Mouse (Mus musculus) hindbrain, embryonic 14.5 days (tissue): ENCODE data around the gene Fam183b. TPM values are rescaled to one million over a fixed set of nuclear protein-coding genes. Genes with fewer than 3 reads are reported as not detected.
A peak's percentile ranks its signal among the peaks of the same experiment; 100 is the strongest.
"Not testable (repeated sequence)": the region's sequence is repeated elsewhere in the genome, so short reads cannot be mapped to it uniquely, and the experiment has no call there.

Source experiments
- ATAC-seq: fragments of 200-750 bp; cut with Nextera tagmentation; 2 replicates; pipeline ENCODE4 v1.8.0; 2017; ENCODE audit warnings: moderate number of reproducible peaks, mild to moderate bottlenecking, moderate TSS enrichment, moderate library complexity; ENCODE audit not compliant: low FRiP score
- DNase-seq: peaks from one replicate; pipeline ENCODE4 v3.0.0-alpha.2; 2015; ENCODE audit warnings: low spot score
- H3K27ac ChIP-seq: fragments of 300-500 bp; sonication (generic); 2 replicates; pipeline ENCODE4 v1.5.1; 2014; ENCODE audit warnings: mild to moderate bottlenecking, moderate library complexity
- H3K27me3 ChIP-seq: fragments of 300-500 bp; sonication (generic); 2 replicates; pipeline ENCODE4 v1.6.1; 2014; ENCODE audit warnings: mild to moderate bottlenecking, low read length, mixed read lengths; ENCODE audit not compliant: control insufficient read depth, insufficient read depth
- H3K36me3 ChIP-seq: fragments of 300-500 bp; sonication (generic); replicated peaks from 2 replicates; pipeline ENCODE4 v1.6.1; 2014; ENCODE audit not compliant: control insufficient read depth, insufficient read depth
- H3K4me1 ChIP-seq: fragments of 300-500 bp; sonication (generic); replicated peaks from 2 replicates; pipeline ENCODE4 v1.6.1; 2014; ENCODE audit warnings: antibody characterized with exemption, low read length, mixed read lengths; ENCODE audit not compliant: control insufficient read depth, insufficient read depth
- H3K4me2 ChIP-seq: fragments of 300-500 bp; sonication (generic); replicated peaks from 2 replicates; pipeline ENCODE4 v1.6.1; 2014; ENCODE audit warnings: mild to moderate bottlenecking, moderate library complexity
- H3K4me3 ChIP-seq: fragments of 300-500 bp; sonication (generic); replicated peaks from 2 replicates; pipeline ENCODE4 v1.5.1; 2014; ENCODE audit warnings: mild to moderate bottlenecking, low read length
- H3K9ac ChIP-seq: fragments of 300-500 bp; sonication (generic); 2 replicates; pipeline ENCODE4 v1.6.1; 2014
- H3K9me3 ChIP-seq: fragments of 300-500 bp; sonication (generic); 2 replicates; pipeline ENCODE4 v1.6.1; 2016; ENCODE audit warnings: low read length; ENCODE audit not compliant: control insufficient read depth
- WGBS: fragments of 180-500 bp; shearing (Covaris S2); extraction: QIAGEN DNeasy Blood & Tissue Kit; methylation state at CpG from one replicate; pipeline ENCODE4 v1.1.7; 2014; 5-methylcytosine and 5-hydroxymethylcytosine counted together
- polyA plus RNA-seq: library from polyadenylated mRNA; unstranded; fragments of >200 nt; fragmentation: Nextera tagmentation; extraction: Ambion mirVana; gene quantifications from 2 replicates; pipeline ENCODE4 v1.2.1, GENCODE M21; 2014

Fam183b gene
- polyA plus RNA-seq, 1 experiment from 2014 or later: 9.4 TPM

DNA sequence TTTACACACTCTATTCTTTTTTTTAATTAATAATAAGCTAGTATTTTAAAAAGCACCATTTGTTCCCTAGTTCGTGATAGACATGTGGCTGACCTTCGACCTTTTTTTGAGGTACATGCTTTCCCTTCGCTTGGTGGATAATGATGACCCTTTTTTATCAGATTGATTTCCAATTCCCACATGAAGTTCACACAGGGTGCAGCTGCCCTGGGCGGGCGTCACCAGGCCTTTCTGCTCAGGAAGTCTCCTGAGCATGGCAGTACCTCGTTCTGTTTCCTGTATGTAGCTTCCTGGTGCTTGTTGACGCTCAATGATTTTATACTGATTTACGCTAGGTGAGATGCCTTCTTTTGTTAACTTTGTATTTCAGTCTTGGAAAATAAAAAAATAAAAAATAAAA lies 13.4 kb downstream of the Fam183b start:
- WGBS: 80% methylated on average over 8 of the region's 8 CpGs
- H3K27me3 ChIP-seq: no peaks in the 10 kb centered on the region
- DNase-seq (no peak), ATAC-seq (no peak)
- peaks cover 8% of the 10 kb centered on the region; the same call in 1 of the 2 replicates for H3K4me1 ChIP-seq
- no peak overlapping the region for H3K4me2 ChIP-seq
- H3K36me3 ChIP-seq: no peaks in the 10 kb centered on the region
- H3K9me3 ChIP-seq: no peaks in the 10 kb centered on the region
- no peak overlapping the region for H3K27ac ChIP-seq
- no peak overlapping the region for H3K4me3 ChIP-seq
- no peak overlapping the region for H3K9ac ChIP-seq

DNA sequence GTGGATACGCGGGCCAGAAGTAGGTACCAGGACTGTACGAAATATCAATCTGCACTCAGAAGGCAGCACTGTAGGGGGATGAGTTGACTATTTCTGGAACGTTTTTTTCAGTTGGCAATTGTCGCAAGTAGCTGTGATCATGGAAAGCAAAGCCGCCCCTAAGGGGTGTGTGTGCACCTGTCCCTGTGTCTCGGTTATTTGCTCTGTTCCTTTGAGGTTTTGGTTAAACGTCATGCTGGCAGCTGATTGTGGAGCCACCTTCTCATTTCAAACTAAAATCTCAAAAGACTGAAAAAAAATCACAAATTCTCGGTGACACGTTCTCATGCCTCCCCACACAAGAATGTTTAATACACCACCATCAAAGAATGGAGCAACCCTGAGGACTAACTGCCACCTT lies 14.1 kb downstream of the Fam183b start:
- Histone ChIP-seq H3K27me3 (no peaks in the 10 kb centered on the region), H3K4me1 (peaks cover 8% of the 10 kb centered on the region; the same call in 1 of the 2 replicates), H3K9ac (no peak overlapping the region), H3K36me3 (no peaks in the 10 kb centered on the region), H3K4me3 (no peak overlapping the region), H3K4me2 (no peak overlapping the region), H3K9me3 (no peaks in the 10 kb centered on the region), H3K27ac (no peak overlapping the region)
- ATAC-seq: no peak
- DNase-seq: no peak
- 88% methylated on average over 10 of the region's 10 CpGs for WGBS

DNA sequence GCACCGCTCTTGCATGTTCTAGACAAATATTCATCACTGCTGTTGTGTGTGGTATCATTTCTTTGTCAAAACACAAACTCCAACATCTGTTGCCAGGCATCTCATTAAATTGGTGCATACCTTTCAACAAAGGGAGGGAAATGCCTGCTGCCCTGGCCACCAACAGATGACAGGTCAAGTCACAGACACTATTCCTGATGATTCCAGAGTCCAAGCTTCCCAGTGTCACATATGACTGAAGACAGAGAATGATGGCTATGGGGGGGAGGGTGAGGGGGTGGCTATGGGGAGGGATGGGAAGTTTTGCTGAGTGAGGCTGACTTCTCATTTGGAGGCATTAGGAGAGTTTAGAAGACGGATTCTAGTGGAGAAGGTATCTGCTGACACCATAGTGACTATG lies 17.6 kb downstream of the Fam183b start:
- ATAC-seq: no peak
- Histone ChIP-seq H3K4me1 (0 out of 2 replicates have a peak, but pooled peaks cover 2% of the 10 kb centered on the region), H3K4me2 (no peak overlapping the region), H3K27ac (no peak overlapping the region), H3K4me3 (no peak overlapping the region), H3K27me3 (no peaks in the 10 kb centered on the region), H3K9ac (no peak overlapping the region), H3K9me3 (no peaks in the 10 kb centered on the region), H3K36me3 (no peaks in the 10 kb centered on the region)
- 83% methylated on average over 2 of the region's 2 CpGs for WGBS
- DNase-seq: no peak

DNA sequence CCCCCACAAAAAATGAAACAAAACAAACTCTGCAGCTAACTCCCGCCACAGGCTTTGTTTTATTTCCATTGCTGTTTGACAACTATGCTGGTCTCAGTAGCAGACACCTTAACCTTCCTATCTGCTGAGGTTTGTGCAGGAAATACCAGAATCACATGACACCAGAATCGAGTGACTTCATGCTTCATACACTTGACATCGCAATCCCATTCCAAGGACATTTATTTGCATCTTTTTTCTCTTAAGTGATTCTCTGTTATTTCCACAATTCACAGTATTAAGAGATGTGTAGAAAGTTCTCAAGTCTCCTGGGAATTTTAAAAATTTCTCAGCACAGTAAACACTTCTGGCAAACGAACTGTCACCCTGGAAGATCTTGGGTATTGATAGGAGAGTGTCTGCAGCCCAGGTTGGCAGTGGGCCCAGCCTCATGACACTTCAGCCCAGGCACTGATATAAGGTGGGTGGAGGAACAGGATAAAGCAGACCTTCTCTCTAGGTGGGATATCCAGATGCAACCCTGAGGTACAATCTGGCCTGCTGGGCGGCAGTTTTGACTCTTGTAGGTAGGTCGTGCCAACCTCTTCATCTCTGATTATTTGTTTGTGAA lies 19.2 kb downstream of the Fam183b start, which contains the start of gene Olfr314:
Olfr314 (plus strand) TSS at position 473 of the 610 bp plus-strand sequence.
- H3K9ac ChIP-seq: no peak within 1 kb of the TSS
- no peak for ATAC-seq
- H3K27ac ChIP-seq: no peak within 1 kb of the TSS
- H3K4me2 ChIP-seq: no peak within 1 kb of the TSS
- H3K4me1 ChIP-seq: no peaks in the 10 kb centered on the region
- no peak within 1 kb of the TSS for H3K4me3 ChIP-seq
- DNase-seq: no peak
- H3K36me3 ChIP-seq: no peaks in the 10 kb centered on the region
- H3K9me3 ChIP-seq: no peaks in the 10 kb centered on the region
- WGBS: 85% methylated on average over 6 of the region's 6 CpGs
- H3K27me3 ChIP-seq: no peaks in the 10 kb centered on the region

DNA sequence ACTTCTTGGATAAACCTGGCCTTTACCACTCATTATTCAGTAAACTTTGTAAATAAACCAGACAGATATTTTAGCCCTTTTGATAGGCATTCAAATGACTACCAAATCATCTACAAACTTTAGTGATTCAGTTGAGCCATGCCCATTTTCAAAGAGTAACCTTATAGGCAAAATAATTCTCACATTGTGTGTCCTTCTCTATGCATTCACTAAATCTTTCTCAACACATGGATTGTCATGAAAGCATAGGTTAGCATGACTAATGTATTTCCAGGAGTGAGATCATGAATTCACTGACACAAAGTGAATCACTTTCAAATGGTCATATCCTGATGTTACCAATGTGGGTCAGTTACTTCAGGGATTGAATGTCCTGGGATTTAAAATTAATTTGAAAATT lies 28.9 kb downstream of the Fam183b start, which contains the start of gene Olfr315:
Olfr315 (plus strand) TSS at position 301 of the 400 bp plus-strand sequence.
- no peak within 1 kb of the TSS for H3K9ac ChIP-seq
- no peaks in the 10 kb centered on the region for H3K4me1 ChIP-seq
- no peak for ATAC-seq
- H3K36me3 ChIP-seq: no peaks in the 10 kb centered on the region
- no peak within 1 kb of the TSS for H3K4me3 ChIP-seq
- no peaks in the 10 kb centered on the region for H3K27me3 ChIP-seq
- no peak within 1 kb of the TSS for H3K4me2 ChIP-seq
- DNase-seq: no peak
- no peaks in the 10 kb centered on the region for H3K9me3 ChIP-seq
- no peak within 1 kb of the TSS for H3K27ac ChIP-seq

DNA sequence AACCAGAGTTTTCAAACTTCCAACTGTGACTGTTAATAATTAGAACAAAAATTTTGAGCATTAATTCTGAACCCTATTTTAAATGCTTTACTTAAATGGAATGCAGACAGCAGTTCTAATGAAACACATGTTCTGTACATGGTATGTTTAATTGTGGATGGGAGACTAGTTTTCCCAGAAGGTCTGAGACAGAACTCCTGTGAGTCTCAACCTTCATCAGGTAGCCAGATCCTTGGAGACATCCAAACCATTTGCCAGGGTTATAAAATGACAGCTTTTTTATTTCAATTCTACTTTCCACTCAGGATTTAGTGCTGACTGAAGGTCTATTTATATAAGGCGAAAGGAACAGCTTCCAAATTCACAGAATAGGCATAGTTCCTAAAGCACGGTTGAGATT lies 49.3 kb downstream of the Fam183b start, which contains the start of gene Olfr316:
Olfr316 (plus strand) TSS at position 301 of the 400 bp plus-strand sequence.
- Histone ChIP-seq H3K4me3 (no peak within 1 kb of the TSS), H3K27ac (no peak within 1 kb of the TSS), H3K27me3 (no peaks in the 10 kb centered on the region), H3K4me2 (no peak within 1 kb of the TSS), H3K9me3 (no peaks in the 10 kb centered on the region), H3K36me3 (no peaks in the 10 kb centered on the region), H3K9ac (no peak within 1 kb of the TSS), H3K4me1 (no peaks in the 10 kb centered on the region)
- whole genome bisulfite sequencing: 93% methylated on average over 2 of the region's 2 CpGs
- DNase-seq (peak; percentile 7), ATAC-seq (no peak)

DNA sequence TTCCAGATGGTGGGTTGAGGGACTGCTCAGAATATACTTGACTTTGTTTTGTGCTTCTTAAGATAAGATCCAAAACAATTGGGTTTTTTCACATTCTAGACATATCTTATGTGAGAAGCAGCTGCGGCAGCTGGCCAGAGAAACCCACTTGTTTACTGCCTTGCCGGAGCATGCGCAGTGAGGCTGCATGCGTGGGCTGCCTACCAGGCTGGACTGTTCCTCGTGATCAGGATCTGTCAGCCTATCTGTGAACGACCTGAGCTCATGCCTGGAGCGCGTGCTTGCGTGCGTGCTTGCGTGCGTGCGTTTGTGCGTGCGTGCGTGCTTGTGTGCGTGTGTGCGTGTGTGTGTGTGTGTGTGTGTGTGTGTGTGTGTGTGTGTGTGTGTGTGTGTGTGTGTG lies 50.7 kb downstream of the Fam183b start:
- WGBS: 88% methylated on average over 18 of the region's 18 CpGs
- not testable (repeated sequence) for DNase-seq, H3K9ac ChIP-seq, H3K4me3 ChIP-seq, H3K4me2 ChIP-seq, ATAC-seq, H3K9me3 ChIP-seq, H3K4me1 ChIP-seq, H3K27me3 ChIP-seq, H3K36me3 ChIP-seq, H3K27ac ChIP-seq

Other genes with a start within 250 kb of the Fam183b start
- gene Olfr328, start 246.3 kb downstream of the Fam183b start, polyA plus RNA-seq: 0.12 TPM in 1 of 2 replicates, not detected in the other
- gene Olfr224, start 231.4 kb downstream of the Fam183b start, polyA plus RNA-seq: not detected in 2 replicates
- not detected in 2 replicates for gene Olfr325, start 224.2 kb downstream of the Fam183b start, polyA plus RNA-seq
- 0.25 TPM in 1 of 2 replicates, not detected in the other for gene Olfr324, start 206.8 kb downstream of the Fam183b start, polyA plus RNA-seq
- not detected in 2 replicates for gene 2210407C18Rik, start 185.9 kb downstream of the Fam183b start, polyA plus RNA-seq
- gene Olfr323, start 171.5 kb downstream of the Fam183b start, polyA plus RNA-seq: not detected in 2 replicates
- 0.20 TPM in 1 of 2 replicates, not detected in the other for gene Trim58, start 161.5 kb downstream of the Fam183b start, polyA plus RNA-seq
- not detected in 2 replicates for gene Olfr322, start 143.2 kb downstream of the Fam183b start, polyA plus RNA-seq
- not detected in 2 replicates for gene Olfr320, start 120.9 kb downstream of the Fam183b start, polyA plus RNA-seq
- gene Olfr319, start 102.8 kb downstream of the Fam183b start, polyA plus RNA-seq: not detected in 2 replicates
- not detected in 2 replicates for gene Olfr318, start 77.9 kb downstream of the Fam183b start, polyA plus RNA-seq
- gene Olfr317, start 62.7 kb downstream of the Fam183b start, polyA plus RNA-seq: 0.09 and 0.12 TPM in 2 replicates
- gene Olfr316, start 49.2 kb downstream of the Fam183b start, polyA plus RNA-seq: not detected in 2 replicates
- not detected in 2 replicates for gene Olfr315, start 28.8 kb downstream of the Fam183b start, polyA plus RNA-seq
- not detected in 2 replicates for gene Olfr314, start 19.0 kb downstream of the Fam183b start, polyA plus RNA-seq
- not detected in 2 replicates for gene Olfr313, start 13.0 kb upstream of the Fam183b start, polyA plus RNA-seq
- gene Olfr312, start 27.3 kb upstream of the Fam183b start, polyA plus RNA-seq: not detected in 2 replicates
- gene Olfr311, start 37.3 kb upstream of the Fam183b start, polyA plus RNA-seq: not detected in 2 replicates
- 24.2 and 25.7 TPM in 2 replicates for gene Gm12258, start 45.2 kb upstream of the Fam183b start, polyA plus RNA-seq
- 13.6 and 14.6 TPM in 2 replicates for gene 2810021J22Rik, start 65.3 kb upstream of the Fam183b start, polyA plus RNA-seq
- gene Zfp39, start 102.3 kb upstream of the Fam183b start, polyA plus RNA-seq: 8.7 and 9.8 TPM in 2 replicates
- gene Btnl10, start 115.9 kb upstream of the Fam183b start, polyA plus RNA-seq: not detected in 2 replicates
- 682 and 743 TPM in 2 replicates for gene Rnf187, start 137.0 kb upstream of the Fam183b start, polyA plus RNA-seq
- gene Hist3h2ba, start 147.0 kb upstream of the Fam183b start, polyA plus RNA-seq: 109 and 138 TPM in 2 replicates
- gene Hist3h2a, start 152.7 kb upstream of the Fam183b start, polyA plus RNA-seq: 86.9 and 94.9 TPM in 2 replicates
- gene Trim17, start 152.7 kb upstream of the Fam183b start, polyA plus RNA-seq: 0.76 and 1.1 TPM in 2 replicates
- gene Trim11, start 176.1 kb upstream of the Fam183b start, polyA plus RNA-seq: 18.9 and 22.1 TPM in 2 replicates